Mouse (Mus musculus) skeletal muscle tissue, adult 2 months (tissue): ENCODE measurements around the gene Fbxo28.
"Not testable (repeated sequence)": the region's sequence is repeated elsewhere in the genome, so short reads cannot be mapped to it uniquely, and the experiment has no call there.

Experiments
- DNase-seq: peaks from one replicate; pipeline ENCODE4 v3.0.0-alpha.2; 2012; ENCODE audit warnings: low read depth, low spot score

Fbxo28 gene

GRCm38 (mm10) chr1:182341993-182342392 is 564 bp upstream of the Fbxo28 start:
- DNase-seq, result no peak

- DNase-seq, result no peak
Observed at GRCm38 (mm10) chr1:182340281-182340680, 1.1 kb downstream of the Fbxo28 start.

- DNase-seq, result no peak
Observed at GRCm38 (mm10) chr1:182338961-182339565, 2.4 kb downstream of the Fbxo28 start.

GRCm38 (mm10) chr1:182333766-182334437 is 7.5 kb downstream of the Fbxo28 start:
- DNase-seq, result no peak

- no peak for DNase-seq
Observed at GRCm38 (mm10) chr1:182332090-182333034, 9.1 kb downstream of the Fbxo28 start.

GRCm38 (mm10) chr1:182325919-182326318 is 15.5 kb downstream of the Fbxo28 start:
- DNase-seq, result no peak

- no peak for DNase-seq
Observed at GRCm38 (mm10) chr1:182324552-182324951, 16.9 kb downstream of the Fbxo28 start.

GRCm38 (mm10) chr1:182323139-182323538 is 18.3 kb downstream of the Fbxo28 start:
- DNase-seq, result no peak

- DNase-seq, result no peak
Observed at GRCm38 (mm10) chr1:182314201-182314600, 27.2 kb downstream of the Fbxo28 start.

- DNase-seq, result no peak
Observed at GRCm38 (mm10) chr1:182313181-182313580, 28.2 kb downstream of the Fbxo28 start.

GRCm38 (mm10) chr1:182311376-182311775 is 30.1 kb downstream of the Fbxo28 start:
- DNase-seq, result no peak

- no peak for DNase-seq
Observed at GRCm38 (mm10) chr1:182310316-182310715, 31.1 kb downstream of the Fbxo28 start.

- DNase-seq, result no peak
Observed at GRCm38 (mm10) chr1:182309403-182309802, 32.0 kb downstream of the Fbxo28 start.

- DNase-seq, result no peak
Observed at GRCm38 (mm10) chr1:182302916-182303315, 38.5 kb downstream of the Fbxo28 start.

- DNase-seq, result no peak
Observed at GRCm38 (mm10) chr1:182302176-182302870, 39.1 kb downstream of the Fbxo28 start.

GRCm38 (mm10) chr1:182297821-182298220 is 43.6 kb downstream of the Fbxo28 start:
- DNase-seq, result no peak

- no peak for DNase-seq
Observed at GRCm38 (mm10) chr1:182297246-182297645, 44.2 kb downstream of the Fbxo28 start.

GRCm38 (mm10) chr1:182296816-182297215 is 44.6 kb downstream of the Fbxo28 start:
- no peak for DNase-seq

GRCm38 (mm10) chr1:182296141-182296540 is 45.3 kb downstream of the Fbxo28 start:
- DNase-seq, result no peak

- DNase-seq, result no peak
Observed at GRCm38 (mm10) chr1:182292291-182292690, 49.1 kb downstream of the Fbxo28 start.

GRCm38 (mm10) chr1:182290741-182291140 is 50.7 kb downstream of the Fbxo28 start:
- DNase-seq, result not testable (repeated sequence)

- DNase-seq, result peak; percentile 27
Observed at GRCm38 (mm10) chr1:182289781-182290180, 51.6 kb downstream of the Fbxo28 start.
